In genomic region chr5:64240941-64241682, GRCm38 (mm10) we compare ENCODE assay signal across 8 mouse cellular contexts.
DNase-seq lines count a peak whose midpoint lies in the region; ATAC-seq and TF ChIP-seq lines count a peak whose summit lies in the region.

No protein-coding gene starts in this region.

- H3K4me2 ChIP-seq in lung, embryonic 14.5 days, result no peak overlapping the region
- peak overlapping the region; percentile 16; the same call in 1 of the 2 replicates for H3K4me2 ChIP-seq in heart, embryonic 13.5 days
- H3K4me2 ChIP-seq in myocyte (ENCODE audit: low read depth), result no peak overlapping the region

- peak; percentile 18 for DNase-seq in adrenal gland, postnatal 10 days
- DNase-seq in adrenal gland, postnatal 25 days, result no peak
- no peak for DNase-seq in lung, embryonic 14.5 days
- DNase-seq in lung, postnatal 10 days, result no peak
- no peak for DNase-seq in ovary, adult 18-20 months (ENCODE audit: low spot score)
- DNase-seq in Muller cell, postnatal 12 days (ENCODE audit: inconsistent ontology term), result no peak

- no peak overlapping the region for H3K4me3 ChIP-seq in lung, embryonic 14.5 days (ENCODE audit: low read depth, low read length)
- H3K4me3 ChIP-seq in heart, embryonic 13.5 days, result no peak overlapping the region
- no peak overlapping the region for H3K4me3 ChIP-seq in myocyte

- no peaks in the 10 kb centered on the region for H3K36me3 ChIP-seq in lung, embryonic 14.5 days (ENCODE audit: insufficient read depth)
- no peaks in the 10 kb centered on the region for H3K36me3 ChIP-seq in heart, embryonic 13.5 days
- no peaks in the 10 kb centered on the region for H3K36me3 ChIP-seq in myocyte (ENCODE audit: control insufficient read depth, insufficient read depth)

- H3K79me2 ChIP-seq in myocyte (ENCODE audit: control insufficient read depth, insufficient read depth), result peaks cover 84% of the 10 kb centered on the region

- peak; percentile 21 for TF ChIP-seq POLR2A in myocyte (IDR thresholded peaks at IDR 0.05; ENCODE audit: insufficient read length, low read depth)

- 49% methylated on average over 13 of the region's 13 CpGs for WGBS in lung, embryonic 14.5 days
- 27% methylated on average over 13 of the region's 13 CpGs for WGBS in heart, embryonic 13.5 days

- peak overlapping the region; percentile 7; the same call in 1 of the 2 replicates for H3K27ac ChIP-seq in lung, embryonic 14.5 days (ENCODE audit: low read depth)
- H3K27ac ChIP-seq in heart, embryonic 13.5 days (replicated peaks), result peak overlapping the region; percentile 79

- H3ac ChIP-seq in myocyte (ENCODE audit: control insufficient read depth, insufficient read length), result no peak overlapping the region

- no peaks in the 10 kb centered on the region for H3K9me3 ChIP-seq in lung, embryonic 14.5 days (ENCODE audit: low read depth, low read length)
- no peaks in the 10 kb centered on the region for H3K9me3 ChIP-seq in heart, embryonic 13.5 days

- H3K4me1 ChIP-seq in lung, embryonic 14.5 days (ENCODE audit: insufficient read depth), result peaks cover 22% of the 10 kb centered on the region
- peaks cover 94% of the 10 kb centered on the region for H3K4me1 ChIP-seq in heart, embryonic 13.5 days

- no peak for TF ChIP-seq CTCF in lung, embryonic 14.5 days (IDR thresholded peaks at IDR 0.05; ENCODE audit: low read depth)

- H3K9ac ChIP-seq in lung, embryonic 14.5 days, result no peak overlapping the region
- H3K9ac ChIP-seq in heart, embryonic 13.5 days, result peak overlapping the region; percentile 62; the same call in 1 of the 2 replicates

- no peaks in the 10 kb centered on the region for H3K27me3 ChIP-seq in lung, embryonic 14.5 days (ENCODE audit: insufficient read depth, low read length)
- H3K27me3 ChIP-seq in heart, embryonic 13.5 days (replicated peaks), result no peaks in the 10 kb centered on the region
- no peaks in the 10 kb centered on the region for H3K27me3 ChIP-seq in myocyte (ENCODE audit: control insufficient read depth, insufficient read depth, insufficient read length)

- no peak for ATAC-seq in lung, embryonic 14.5 days (ENCODE audit: insufficient read depth)
- no peak for ATAC-seq in heart, embryonic 13.5 days (ENCODE audit: extremely low read depth, insufficient number of reproducible peaks, low FRiP score, low TSS enrichment)

TF ChIP-seq in myocyte, 11 proteins besides CTCF, POLR2A, EP300 and RAD21:
- no peak for TF ChIP-seq MYOG (IDR thresholded peaks at IDR 0.05; ENCODE audit: control insufficient read depth in 1 of 3, insufficient read depth in 1 of 3, insufficient read length in 2 of 3, low read depth in 2 of 3)
- TF ChIP-seq TCF12 (IDR thresholded peaks at IDR 0.05; ENCODE audit: insufficient read depth, poor library complexity, severe bottlenecking), result no peak
- no peak for TF ChIP-seq POLR2AphosphoS2 (IDR thresholded peaks at IDR 0.05; ENCODE audit: insufficient read length, low read depth)
- no peak for TF ChIP-seq E2F4 (IDR thresholded peaks at IDR 0.05; ENCODE audit: insufficient read depth)
- TF ChIP-seq MYOD1 (IDR thresholded peaks at IDR 0.05; ENCODE audit: control insufficient read depth in 1 of 3, insufficient read length in 2 of 3, low read depth in 2 of 3), result no peak
- TF ChIP-seq SRF (IDR thresholded peaks at IDR 0.05; ENCODE audit: control insufficient read depth, insufficient read length, low read depth), result no peak
- TF ChIP-seq REST (IDR thresholded peaks at IDR 0.05; ENCODE audit: insufficient read depth, insufficient read length), result no peak
- no peak for TF ChIP-seq USF1 (IDR thresholded peaks at IDR 0.05; ENCODE audit: low read depth)
- TF ChIP-seq CEBPB (IDR thresholded peaks at IDR 0.05; ENCODE audit: insufficient read depth, poor library complexity, severe bottlenecking), result no peak
- TF ChIP-seq TCF3 (IDR thresholded peaks at IDR 0.05; ENCODE audit: insufficient read length, low read depth), result no peak
- TF ChIP-seq MAX (IDR thresholded peaks at IDR 0.05; ENCODE audit: low read depth), result no peak
